Mouse (Mus musculus) cerebellum, postnatal 36 days (tissue): Measurements from ENCODE around the gene Gna13.

Experiments
- DNase-seq, 2 experiments: peaks; one replicate each; pipeline ENCODE4 v3.0.0; 2021 to 2022; ENCODE audit warnings: mixed read lengths in 2 of 2

Gna13 gene

GRCm38 (mm10) chr11:109377477-109377876, 14.8 kb downstream of the Gna13 start:
- DNase-seq, result no peak

GRCm38 (mm10) chr11:109378051-109378450, 15.4 kb downstream of the Gna13 start:
- DNase-seq, result no peak

GRCm38 (mm10) chr11:109380662-109381061, 18.0 kb downstream of the Gna13 start:
- no peak for DNase-seq

- DNase-seq, result no peak
Observed at GRCm38 (mm10) chr11:109385296-109385695, 22.7 kb downstream of the Gna13 start.

- DNase-seq, result no peak
Observed at GRCm38 (mm10) chr11:109389046-109389445, 26.4 kb downstream of the Gna13 start.

- no peak for DNase-seq
Observed at GRCm38 (mm10) chr11:109391200-109391599, 28.6 kb downstream of the Gna13 start.

GRCm38 (mm10) chr11:109391760-109392159, 29.1 kb downstream of the Gna13 start:
- no peak for DNase-seq

- no peak for DNase-seq
Observed at GRCm38 (mm10) chr11:109392601-109393000, 30.0 kb downstream of the Gna13 start.

- no peak for DNase-seq
Observed at GRCm38 (mm10) chr11:109394758-109395157, 32.1 kb downstream of the Gna13 start.

GRCm38 (mm10) chr11:109395291-109395690, 32.7 kb downstream of the Gna13 start:
- DNase-seq, result no peak

- DNase-seq, result no peak
Observed at GRCm38 (mm10) chr11:109406431-109406830, 43.8 kb downstream of the Gna13 start.

GRCm38 (mm10) chr11:109410197-109410980, 47.8 kb downstream of the Gna13 start:
- DNase-seq, result no peak

- DNase-seq, result no peak
Observed at GRCm38 (mm10) chr11:109413617-109414016, 51.0 kb downstream of the Gna13 start, which contains the start of gene 9930022D16Rik. 9930022D16Rik (plus strand) TSS chr11:109413917.

GRCm38 (mm10) chr11:109414802-109415201, 52.2 kb downstream of the Gna13 start:
- no peak for DNase-seq

- no peak for DNase-seq
Observed at GRCm38 (mm10) chr11:109416709-109417420, 54.2 kb downstream of the Gna13 start.

- no peak for DNase-seq
Observed at GRCm38 (mm10) chr11:109417472-109418040, 54.9 kb downstream of the Gna13 start.

- no peak for DNase-seq
Observed at GRCm38 (mm10) chr11:109419461-109419860, 56.8 kb downstream of the Gna13 start.

GRCm38 (mm10) chr11:109419961-109420566, 57.4 kb downstream of the Gna13 start:
- no peak for DNase-seq

- DNase-seq, result no peak
Observed at GRCm38 (mm10) chr11:109420567-109420962, 57.9 kb downstream of the Gna13 start.

- no peak for DNase-seq
Observed at GRCm38 (mm10) chr11:109421205-109421604, 58.6 kb downstream of the Gna13 start.

GRCm38 (mm10) chr11:109422263-109422662, 59.6 kb downstream of the Gna13 start:
- DNase-seq, result no peak

- DNase-seq, result no peak
Observed at GRCm38 (mm10) chr11:109423294-109423693, 60.7 kb downstream of the Gna13 start.
